Mouse (Mus musculus) small intestine, adult 2 months (tissue): Measurements from ENCODE around the gene Esrrg. TPM values are rescaled to one million over a fixed set of nuclear protein-coding genes. Genes with fewer than 3 reads are reported as not detected.

Source experiments
- H3K27ac ChIP-seq: fragments of 200-500 bp; 2 replicates; pipeline ENCODE4 v1.5.1; 2012; ENCODE audit warnings: low read depth, low read length, control low read depth, inconsistent platforms; ENCODE audit not compliant: insufficient read depth
- H3K27me3 ChIP-seq: fragments of 200-500 bp; 2 replicates; pipeline ENCODE4 v1.6.1; 2012; ENCODE audit warnings: mild to moderate bottlenecking, moderate library complexity, low read length, inconsistent platforms; ENCODE audit not compliant: control insufficient read depth, insufficient read depth
- H3K36me3 ChIP-seq: fragments of 200-500 bp; 2 replicates; pipeline ENCODE4 v1.6.1; 2012; ENCODE audit warnings: mild to moderate bottlenecking, low read length, control low read depth, inconsistent platforms; ENCODE audit not compliant: control insufficient read depth, insufficient read depth
- H3K4me1 ChIP-seq: fragments of 200-500 bp; 2 replicates; pipeline ENCODE4 v1.6.1; 2012; ENCODE audit warnings: low read length, inconsistent platforms, mixed read lengths; ENCODE audit not compliant: control insufficient read depth, insufficient read depth, insufficient read length
- H3K4me3 ChIP-seq: fragments of 200-500 bp; 2 replicates; pipeline ENCODE4 v1.5.1; 2012; ENCODE audit warnings: low read depth, mild to moderate bottlenecking, control low read depth, inconsistent platforms, low read length, moderate library complexity
- CTCF ChIP-seq: fragments of 200-500 bp; IDR thresholded peaks from 2 replicates; pipeline ENCODE4 v1.5.1; 2012; ENCODE audit warnings: low read depth, mild to moderate bottlenecking, control low read depth, inconsistent platforms, low read length, moderate library complexity, mixed read lengths; ENCODE audit not compliant: insufficient replicate concordance, insufficient read length; ENCODE audit errors: extremely low read depth
- POLR2A ChIP-seq: fragments of 200-500 bp; IDR thresholded peaks from 2 replicates; pipeline ENCODE4 v1.6.1; 2012; ENCODE audit warnings: low read depth, mild to moderate bottlenecking, control low read depth, inconsistent platforms, low read length, moderate library complexity
- WGBS: fragments of 180-500 bp; shearing (Covaris S2); methylation state at CpG from one replicate; pipeline ENCODE4 v1.1.7; 2018; 5-methylcytosine and 5-hydroxymethylcytosine counted together
- polyA plus RNA-seq: library from polyadenylated mRNA; depleted of rRNA; stranded (reverse); fragments of >200 nt; gene quantifications from 2 replicates; pipeline ENCODE4 v1.2.3, GENCODE M21; 2012

The Esrrg gene
- polyA plus RNA-seq, 1 experiment, result 0.72 TPM

GRCm38 (mm10) chr1:187968379-187968778 lies 359.8 kb downstream of the Esrrg start:
- Histone ChIP-seq H3K4me3 (no peak overlapping the region), H3K4me1 (no peaks in the 10 kb centered on the region), H3K27me3 (no peaks in the 10 kb centered on the region), H3K27ac (no peak overlapping the region), H3K36me3 (no peaks in the 10 kb centered on the region)
- WGBS, result 90% methylated on average over 4 of the region's 4 CpGs
- TF ChIP-seq POLR2A, result no peak
- no peak for TF ChIP-seq CTCF

- TF ChIP-seq CTCF (no peak), POLR2A (no peak)
Observed at GRCm38 (mm10) chr1:187969491-187969890, 360.9 kb downstream of the Esrrg start.

GRCm38 (mm10) chr1:187974396-187974795 lies 365.8 kb downstream of the Esrrg start:
- no peaks in the 10 kb centered on the region for H3K4me1 ChIP-seq
- H3K4me3 ChIP-seq, result no peak overlapping the region
- H3K27ac ChIP-seq, result no peak overlapping the region
- TF ChIP-seq CTCF (peak; percentile 36; the same call in 1 of the 2 replicates), POLR2A (no peak)
- H3K27me3 ChIP-seq, result no peaks in the 10 kb centered on the region
- no peaks in the 10 kb centered on the region for H3K36me3 ChIP-seq
- 35% methylated on average over 9 of the region's 9 CpGs for WGBS

More at GRCm38 (mm10) chr1:187969491-187969890, 360.9 kb downstream of the Esrrg start:
- Histone ChIP-seq H3K4me3 (no peak overlapping the region), H3K4me1 (no peaks in the 10 kb centered on the region), H3K27me3 (no peaks in the 10 kb centered on the region), H3K27ac (no peak overlapping the region), H3K36me3 (no peaks in the 10 kb centered on the region)
- 92% methylated on average over 5 of the region's 5 CpGs for WGBS

GRCm38 (mm10) chr1:187975465-187976352 lies 367.1 kb downstream of the Esrrg start:
- Histone ChIP-seq H3K4me3 (no peak overlapping the region), H3K36me3 (no peaks in the 10 kb centered on the region), H3K27ac (no peak overlapping the region), H3K27me3 (no peaks in the 10 kb centered on the region), H3K4me1 (no peaks in the 10 kb centered on the region)
- no peak for TF ChIP-seq CTCF
- TF ChIP-seq POLR2A, result no peak
- 91% methylated on average over 20 of the region's 20 CpGs for WGBS

GRCm38 (mm10) chr1:187976353-187976730 lies 367.8 kb downstream of the Esrrg start:
- WGBS, result 76% methylated on average over 9 of the region's 9 CpGs
- TF ChIP-seq POLR2A, result no peak
- TF ChIP-seq CTCF, result no peak
- no peak overlapping the region for H3K27ac ChIP-seq
- H3K36me3 ChIP-seq, result no peaks in the 10 kb centered on the region
- no peaks in the 10 kb centered on the region for H3K4me1 ChIP-seq
- no peaks in the 10 kb centered on the region for H3K27me3 ChIP-seq
- no peak overlapping the region for H3K4me3 ChIP-seq

- Histone ChIP-seq H3K27ac (no peak overlapping the region), H3K4me3 (no peak overlapping the region), H3K36me3 (no peaks in the 10 kb centered on the region), H3K4me1 (no peaks in the 10 kb centered on the region), H3K27me3 (no peaks in the 10 kb centered on the region)
- WGBS, result 71% methylated on average over 2 of the region's 2 CpGs
- TF ChIP-seq CTCF (no peak), POLR2A (no peak)
Observed at GRCm38 (mm10) chr1:187981028-187981427, 372.4 kb downstream of the Esrrg start.

- Histone ChIP-seq H3K4me3 (no peak overlapping the region), H3K27me3 (no peaks in the 10 kb centered on the region), H3K36me3 (no peaks in the 10 kb centered on the region), H3K27ac (no peak overlapping the region), H3K4me1 (no peaks in the 10 kb centered on the region)
- WGBS, result 80% methylated on average over 4 of the region's 4 CpGs
- no peak for TF ChIP-seq CTCF
- no peak for TF ChIP-seq POLR2A
Observed at GRCm38 (mm10) chr1:187983177-187983576, 374.6 kb downstream of the Esrrg start.
